Mouse (Mus musculus): ENCODE results near the gene Gzmk. TPM values are rescaled to one million over a fixed set of nuclear protein-coding genes. Genes with fewer than 3 reads are reported as not detected.
A peak's percentile ranks its signal among the peaks of the same experiment; 100 is the strongest.

The Gzmk gene
- polyA plus RNA-seq, 1 experiment from 2014 or later, result not detected

DNA sequence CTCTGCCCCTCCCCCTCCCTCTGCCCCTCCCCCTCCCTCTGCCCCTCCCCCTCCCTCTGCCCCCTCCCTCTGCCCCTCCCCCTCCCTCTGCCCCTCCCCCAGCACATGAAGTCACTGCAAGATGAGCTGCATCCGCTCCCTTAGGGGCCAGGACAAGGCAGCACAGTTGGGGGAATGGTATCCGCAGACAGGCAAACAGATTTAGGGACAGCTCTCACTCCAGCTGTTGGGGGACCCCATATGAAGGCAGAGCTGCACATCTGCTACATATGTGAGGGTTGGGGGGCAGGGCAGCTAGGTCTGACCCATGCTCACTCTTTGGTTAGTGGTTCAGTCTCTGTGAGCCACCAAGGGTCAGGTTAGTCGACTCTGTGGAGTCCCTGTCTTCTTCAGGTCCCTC, 26.4 kb downstream of the Gzmk start:
- Histone ChIP-seq H3K9me3 (ENCODE audit: control insufficient read depth, low read length) (no peaks in the 10 kb centered on the region), H3K27me3 (ENCODE audit: control insufficient read depth, insufficient read depth, low read length) (no peaks in the 10 kb centered on the region)

DNA sequence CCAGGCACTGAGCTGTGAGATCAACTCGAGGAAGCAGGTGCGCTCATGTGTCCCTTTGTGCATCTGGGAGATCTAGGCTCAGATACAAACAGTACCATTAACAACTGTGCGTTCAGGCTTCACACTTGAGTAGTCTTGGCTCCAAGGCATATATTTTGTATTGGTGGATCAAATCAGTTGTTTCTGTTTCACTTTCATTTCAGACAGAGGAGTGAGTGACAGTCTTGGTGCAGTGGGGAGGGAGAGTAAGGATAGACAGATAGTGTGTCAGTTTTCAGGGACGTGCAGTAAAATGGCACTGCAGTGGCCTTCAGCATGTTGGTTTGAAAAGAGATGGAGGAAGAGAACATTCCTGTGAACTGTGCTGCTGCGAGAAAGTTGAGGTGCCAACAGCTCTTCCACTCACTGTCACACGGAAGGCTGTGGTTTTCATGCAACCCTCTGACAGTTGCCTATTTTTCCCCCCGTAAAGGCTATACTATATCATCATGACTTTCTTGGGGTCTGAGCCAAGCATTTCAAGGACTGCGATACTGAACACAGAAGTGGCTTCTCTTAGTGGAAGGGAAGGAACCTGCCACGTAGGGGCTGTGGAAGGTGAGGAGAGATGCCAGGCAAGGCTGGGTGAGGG, 27.7 kb downstream of the Gzmk start:
- H3K36me3 ChIP-seq (ENCODE audit: control insufficient read depth, insufficient read depth, low read length), result no peaks in the 10 kb centered on the region
- H3K9me3 ChIP-seq (ENCODE audit: control insufficient read depth, low read length), result no peaks in the 10 kb centered on the region
- no peaks in the 10 kb centered on the region for H3K27me3 ChIP-seq (ENCODE audit: control insufficient read depth, insufficient read depth, low read length)
- no peak overlapping the region for H3K4me3 ChIP-seq (ENCODE audit: low read depth, low read length)
- ATAC-seq (ENCODE audit: insufficient number of reproducible peaks, low FRiP score, low TSS enrichment, low read depth), result no peak
- H3K27ac ChIP-seq (replicated peaks; ENCODE audit: low read depth, low read length), result no peak overlapping the region
- no peak overlapping the region for H3K9ac ChIP-seq (ENCODE audit: low read length)
- DNase-seq (ENCODE audit: low spot score), result no peak
- 90% methylated on average over 9 of the region's 9 CpGs for WGBS
- no peaks in the 10 kb centered on the region; the same call in 1 of the 2 replicates for H3K4me1 ChIP-seq (ENCODE audit: control insufficient read depth, insufficient read depth, low read length)
- no peak overlapping the region for H3K4me2 ChIP-seq (ENCODE audit: low read depth, severe bottlenecking)

More for the DNA sequence above, 26.4 kb downstream of the Gzmk start:
- peak; percentile 47; the same call in 1 of the 2 replicates for ATAC-seq (ENCODE audit: insufficient number of reproducible peaks, low FRiP score, low TSS enrichment, low read depth)
- no peak overlapping the region for H3K9ac ChIP-seq (ENCODE audit: low read length)
- H3K27ac ChIP-seq (replicated peaks; ENCODE audit: low read depth, low read length), result no peak overlapping the region
- DNase-seq (ENCODE audit: low spot score), result no peak
- H3K4me3 ChIP-seq (ENCODE audit: low read depth, low read length), result no peak overlapping the region
- H3K4me1 ChIP-seq (ENCODE audit: control insufficient read depth, insufficient read depth, low read length), result no peaks in the 10 kb centered on the region; the same call in 1 of the 2 replicates
- no peaks in the 10 kb centered on the region for H3K36me3 ChIP-seq (ENCODE audit: control insufficient read depth, insufficient read depth, low read length)
- WGBS, result 68% methylated on average over 3 of the region's 3 CpGs
- H3K4me2 ChIP-seq (ENCODE audit: low read depth, severe bottlenecking), result no peak overlapping the region

DNA sequence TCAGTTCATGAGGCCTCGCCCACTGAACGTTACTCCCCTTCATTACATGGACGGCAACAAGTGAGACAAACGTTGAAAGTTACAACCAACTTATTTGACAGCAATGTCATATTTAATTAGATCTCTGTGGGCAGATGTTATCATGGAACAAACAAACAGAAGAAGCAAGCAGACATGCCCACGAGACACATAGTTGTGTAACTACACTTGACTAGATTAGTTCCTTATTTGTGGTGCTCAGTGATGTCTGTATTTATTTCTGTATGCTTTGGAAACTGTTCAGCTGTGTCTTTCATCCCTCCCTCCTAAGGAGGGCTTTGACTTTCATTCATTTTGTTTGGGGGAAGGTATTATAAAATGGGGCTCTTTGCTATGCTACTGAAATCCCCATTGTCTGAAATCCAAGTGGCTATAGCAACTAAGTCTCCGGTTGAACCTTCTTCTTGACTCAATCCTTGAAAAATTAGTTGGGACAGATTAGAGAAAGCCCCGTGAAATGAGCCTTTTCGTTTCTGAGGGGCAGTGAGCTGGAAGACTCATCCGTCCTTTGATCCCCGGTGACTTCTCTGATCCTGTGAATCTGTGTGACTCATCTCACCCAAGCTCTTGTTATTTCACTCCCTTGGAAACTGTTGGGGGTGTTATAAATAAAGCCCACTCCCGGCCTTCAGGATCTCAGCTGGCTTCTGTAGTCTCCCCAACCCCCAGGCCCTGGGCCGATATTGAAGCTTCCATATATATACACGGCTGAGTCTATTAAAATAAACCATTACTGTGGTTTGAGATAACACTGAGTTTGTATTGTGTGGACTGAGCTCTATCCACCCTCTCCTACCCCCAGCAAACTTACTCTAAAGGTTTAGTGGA, 28.7 kb downstream of the Gzmk start:
- ATAC-seq (ENCODE audit: insufficient number of reproducible peaks, low FRiP score, low TSS enrichment, low read depth), result no peak
- Histone ChIP-seq H3K9me3 (ENCODE audit: control insufficient read depth, low read length) (no peaks in the 10 kb centered on the region), H3K4me3 (ENCODE audit: low read depth, low read length) (no peak overlapping the region), H3K36me3 (ENCODE audit: control insufficient read depth, insufficient read depth, low read length) (no peaks in the 10 kb centered on the region), H3K4me1 (ENCODE audit: control insufficient read depth, insufficient read depth, low read length) (no peaks in the 10 kb centered on the region), H3K27ac (replicated peaks; ENCODE audit: low read depth, low read length) (no peak overlapping the region), H3K4me2 (ENCODE audit: low read depth, severe bottlenecking) (no peak overlapping the region), H3K9ac (ENCODE audit: low read length) (no peak overlapping the region), H3K27me3 (ENCODE audit: control insufficient read depth, insufficient read depth, low read length) (no peaks in the 10 kb centered on the region)
- DNase-seq (ENCODE audit: low spot score), result no peak
- WGBS, result 65% methylated on average over 13 of the region's 13 CpGs

DNA sequence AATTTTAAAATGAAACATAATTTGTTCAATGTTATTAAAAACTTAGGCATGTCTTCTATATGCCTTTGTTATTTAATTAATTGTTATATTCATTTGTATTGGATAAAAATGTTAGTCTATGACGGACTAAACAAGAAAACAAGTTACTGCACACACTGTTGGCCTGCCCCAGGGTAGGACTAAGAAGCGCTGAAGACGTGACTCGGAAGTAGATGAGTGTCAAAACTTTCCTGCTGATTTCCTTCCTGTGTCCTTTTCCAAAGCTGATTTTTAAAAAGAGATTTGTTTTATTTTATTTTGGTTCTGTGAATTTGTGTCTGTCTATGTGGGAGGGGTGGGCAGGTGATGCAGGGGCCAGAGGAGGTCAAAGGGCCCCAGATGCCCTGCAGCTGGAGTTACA, 42.0 kb downstream of the Gzmk start:
- H3K4me1 ChIP-seq (ENCODE audit: control insufficient read depth, insufficient read depth, low read length), result no peaks in the 10 kb centered on the region
- no peak overlapping the region for H3K27ac ChIP-seq (replicated peaks; ENCODE audit: low read depth, low read length)
- no peaks in the 10 kb centered on the region for H3K27me3 ChIP-seq (ENCODE audit: control insufficient read depth, insufficient read depth, low read length)
- no peaks in the 10 kb centered on the region for H3K36me3 ChIP-seq (ENCODE audit: control insufficient read depth, insufficient read depth, low read length)
- ATAC-seq (ENCODE audit: insufficient number of reproducible peaks, low FRiP score, low TSS enrichment, low read depth) (no peak), DNase-seq (ENCODE audit: low spot score) (no peak)
- H3K4me2 ChIP-seq (ENCODE audit: low read depth, severe bottlenecking), result no peak overlapping the region
- no peaks in the 10 kb centered on the region for H3K9me3 ChIP-seq (ENCODE audit: control insufficient read depth, low read length)
- no peak overlapping the region for H3K9ac ChIP-seq (ENCODE audit: low read length)
- no peak overlapping the region for H3K4me3 ChIP-seq (ENCODE audit: low read depth, low read length)
- WGBS, result 91% methylated on average over 4 of the region's 4 CpGs

DNA sequence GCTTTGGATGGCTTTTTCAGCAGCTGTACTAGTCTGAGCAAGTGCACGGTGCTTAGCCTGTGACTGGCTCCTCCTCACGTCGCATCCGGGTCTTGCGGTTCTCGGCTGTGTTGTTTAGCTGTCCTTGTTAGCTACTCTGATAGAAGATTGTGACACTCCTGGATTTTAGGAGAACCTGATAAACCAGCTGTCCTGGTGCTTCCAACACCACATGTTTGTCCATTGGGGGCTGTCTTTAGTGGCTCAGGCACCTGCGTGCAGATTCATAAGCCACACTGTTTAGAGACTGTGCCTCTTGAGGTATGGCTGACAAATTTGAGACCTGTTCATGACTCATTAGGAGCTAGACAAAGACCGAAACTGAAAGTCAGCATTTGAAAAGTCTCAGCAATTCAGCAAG, 42.4 kb downstream of the Gzmk start:
- H3K4me3 ChIP-seq (ENCODE audit: low read depth, low read length), result no peak overlapping the region
- H3K4me1 ChIP-seq (ENCODE audit: control insufficient read depth, insufficient read depth, low read length), result no peaks in the 10 kb centered on the region
- H3K27me3 ChIP-seq (ENCODE audit: control insufficient read depth, insufficient read depth, low read length), result no peaks in the 10 kb centered on the region
- H3K36me3 ChIP-seq (ENCODE audit: control insufficient read depth, insufficient read depth, low read length), result no peaks in the 10 kb centered on the region
- no peaks in the 10 kb centered on the region for H3K9me3 ChIP-seq (ENCODE audit: control insufficient read depth, low read length)
- DNase-seq (ENCODE audit: low spot score) (no peak), ATAC-seq (ENCODE audit: insufficient number of reproducible peaks, low FRiP score, low TSS enrichment, low read depth) (no peak)
- no peak overlapping the region for H3K27ac ChIP-seq (replicated peaks; ENCODE audit: low read depth, low read length)
- H3K4me2 ChIP-seq (ENCODE audit: low read depth, severe bottlenecking), result no peak overlapping the region
- WGBS, result 92% methylated on average over 8 of the region's 8 CpGs
- H3K9ac ChIP-seq (ENCODE audit: low read length), result no peak overlapping the region

DNA sequence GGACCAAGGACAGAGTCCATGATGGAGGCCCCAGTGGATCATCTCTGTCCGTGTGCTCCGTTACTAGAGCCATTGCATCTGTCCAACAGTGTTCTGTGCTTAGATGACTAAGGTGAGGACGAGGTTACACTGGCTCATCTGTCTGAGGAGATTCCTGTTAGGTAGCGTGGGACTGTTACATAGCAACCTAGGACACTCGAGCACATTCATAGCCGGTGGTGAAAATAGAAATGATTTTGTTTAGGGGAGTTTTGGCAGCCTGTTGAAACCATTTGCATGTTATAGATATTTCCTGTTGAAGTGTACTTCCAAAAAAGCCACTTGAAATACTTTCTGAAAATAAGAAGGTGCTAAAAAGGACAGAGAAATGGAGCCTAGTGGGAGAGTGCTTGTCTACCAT, 51.5 kb downstream of the Gzmk start:
- H3K36me3 ChIP-seq (ENCODE audit: control insufficient read depth, insufficient read depth, low read length), result no peaks in the 10 kb centered on the region
- H3K4me2 ChIP-seq (ENCODE audit: low read depth, severe bottlenecking), result no peak overlapping the region
- ATAC-seq (ENCODE audit: insufficient number of reproducible peaks, low FRiP score, low TSS enrichment, low read depth) (no peak), DNase-seq (ENCODE audit: low spot score) (no peak)
- WGBS, result 91% methylated on average over 6 of the region's 6 CpGs
- H3K9ac ChIP-seq (ENCODE audit: low read length), result no peak overlapping the region
- no peak overlapping the region for H3K4me3 ChIP-seq (ENCODE audit: low read depth, low read length)
- H3K27me3 ChIP-seq (ENCODE audit: control insufficient read depth, insufficient read depth, low read length), result no peaks in the 10 kb centered on the region
- H3K9me3 ChIP-seq (ENCODE audit: control insufficient read depth, low read length), result no peaks in the 10 kb centered on the region
- H3K27ac ChIP-seq (replicated peaks; ENCODE audit: low read depth, low read length), result no peak overlapping the region
- H3K4me1 ChIP-seq (ENCODE audit: control insufficient read depth, insufficient read depth, low read length), result no peaks in the 10 kb centered on the region

DNA sequence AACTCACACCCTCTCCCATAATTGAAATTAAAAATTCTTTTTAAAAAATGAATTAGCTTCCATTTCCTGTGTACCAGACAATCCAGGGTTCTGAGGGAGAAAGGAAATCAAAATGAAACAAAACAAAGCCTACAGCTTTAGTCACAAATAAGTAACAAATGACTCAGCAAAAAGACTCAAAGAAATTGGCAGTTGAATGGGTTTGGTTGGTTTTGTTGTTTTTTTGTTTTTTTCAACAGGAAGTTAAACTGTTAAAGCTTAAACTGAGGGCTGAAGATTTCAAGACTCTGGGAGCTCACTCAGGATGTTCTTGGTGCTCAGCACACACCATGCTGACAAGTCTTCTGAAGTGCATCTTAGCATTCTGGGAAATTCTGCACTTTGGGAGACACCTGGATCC, 55.5 kb downstream of the Gzmk start:
- H3K4me2 ChIP-seq (ENCODE audit: low read depth, severe bottlenecking), result no peak overlapping the region
- ATAC-seq (ENCODE audit: insufficient number of reproducible peaks, low FRiP score, low TSS enrichment, low read depth), result no peak
- DNase-seq (ENCODE audit: low spot score), result no peak

DNA sequence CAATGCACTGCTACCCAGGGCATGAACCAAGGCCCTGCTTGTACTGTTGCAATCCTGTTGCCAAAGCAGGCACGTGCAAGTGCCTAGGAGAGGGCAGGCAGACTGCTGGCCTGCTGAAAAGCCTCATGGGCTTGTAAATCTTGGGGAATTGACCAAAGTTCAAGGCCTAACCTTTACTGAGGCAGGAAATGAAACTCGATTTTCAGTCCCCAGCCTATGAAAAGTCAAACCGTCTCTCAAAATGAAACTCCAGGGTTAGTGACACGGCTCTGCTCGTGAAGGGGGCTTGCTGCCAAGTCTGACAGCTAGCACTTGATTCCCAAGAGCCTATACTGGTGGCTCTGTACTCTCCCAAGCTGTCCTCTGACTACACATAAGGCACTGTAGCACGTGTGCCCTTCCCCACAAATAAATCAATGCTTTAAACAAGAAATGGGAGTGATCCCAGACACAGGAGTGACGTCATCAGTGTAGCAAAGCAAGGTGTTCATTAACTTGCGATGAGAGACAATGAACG, 57.6 kb downstream of the Gzmk start:
- H3K9me3 ChIP-seq (ENCODE audit: control insufficient read depth, low read length), result no peaks in the 10 kb centered on the region
- no peak overlapping the region for H3K4me3 ChIP-seq (ENCODE audit: low read depth, low read length)
- H3K4me1 ChIP-seq (ENCODE audit: control insufficient read depth, insufficient read depth, low read length), result no peaks in the 10 kb centered on the region
- no peaks in the 10 kb centered on the region for H3K36me3 ChIP-seq (ENCODE audit: control insufficient read depth, insufficient read depth, low read length)
- no peak overlapping the region for H3K27ac ChIP-seq (replicated peaks; ENCODE audit: low read depth, low read length)
- no peak for ATAC-seq (ENCODE audit: insufficient number of reproducible peaks, low FRiP score, low TSS enrichment, low read depth)
- 66% methylated on average over 9 of the region's 9 CpGs for WGBS
- H3K4me2 ChIP-seq (ENCODE audit: low read depth, severe bottlenecking), result no peak overlapping the region
- H3K9ac ChIP-seq (ENCODE audit: low read length), result no peak overlapping the region
- no peaks in the 10 kb centered on the region for H3K27me3 ChIP-seq (ENCODE audit: control insufficient read depth, insufficient read depth, low read length)
- DNase-seq (ENCODE audit: low spot score), result no peak

More for the DNA sequence above, 55.5 kb downstream of the Gzmk start:
- Histone ChIP-seq H3K27ac (replicated peaks; ENCODE audit: low read depth, low read length) (no peak overlapping the region), H3K4me1 (ENCODE audit: control insufficient read depth, insufficient read depth, low read length) (no peaks in the 10 kb centered on the region), H3K36me3 (ENCODE audit: control insufficient read depth, insufficient read depth, low read length) (no peaks in the 10 kb centered on the region), H3K9me3 (ENCODE audit: control insufficient read depth, low read length) (no peaks in the 10 kb centered on the region), H3K27me3 (ENCODE audit: control insufficient read depth, insufficient read depth, low read length) (no peaks in the 10 kb centered on the region), H3K4me3 (ENCODE audit: low read depth, low read length) (no peak overlapping the region), H3K9ac (ENCODE audit: low read length) (no peak overlapping the region)
